Mouse (Mus musculus) adrenal gland, adult 18-20 months (tissue): ENCODE measurements around the gene Uxs1. TPM values are rescaled to one million over a fixed set of nuclear protein-coding genes. Genes with fewer than 3 reads are reported as not detected.

Source experiments
- DNase-seq, 2 experiments: peaks; one replicate each; pipeline ENCODE4 v3.0.0; 2021 to 2022; ENCODE audit warnings: low spot score in 2 of 2
- total RNA-seq, 2 experiments: library from RNA; stranded (reverse); gene quantifications; 1 replicate in 1 of 2; 2 replicates in 1 of 2; pipeline ENCODE4 v1.2.3; 2021

Uxs1 gene
- total RNA-seq, 2 experiments from 2014 or later = 48.0 to 59.3 TPM

- no peak for DNase-seq
These were observed 95.5 kb downstream of the Uxs1 start for GRCm38 (mm10) chr1:43732100-43732499.

GRCm38 (mm10) chr1:43730491-43730924, 97.1 kb downstream of the Uxs1 start, which contains the start of gene 1500015O10Rik:
Gene 1500015O10Rik (plus strand): TSS chr1:43730602.
- peak; percentile 62 to 65 for DNase-seq

- DNase-seq = no peak
These were observed 105.1 kb downstream of the Uxs1 start for GRCm38 (mm10) chr1:43722459-43722858.

GRCm38 (mm10) chr1:43718793-43719192, 108.8 kb downstream of the Uxs1 start:
- no peak for DNase-seq

GRCm38 (mm10) chr1:43717967-43718366, 109.6 kb downstream of the Uxs1 start:
- no peak for DNase-seq

- no peak for DNase-seq
These were observed 112.8 kb downstream of the Uxs1 start for GRCm38 (mm10) chr1:43714841-43715240.

- no peak for DNase-seq
These were observed 129.0 kb downstream of the Uxs1 start for GRCm38 (mm10) chr1:43698577-43699000.

Other genes with a start within 250 kb of the Uxs1 start
- gene 1500015O10Rik, start 97.2 kb downstream of the Uxs1 start, total RNA-seq = 100 to 1,000 TPM; 185 to 244 TPM
- 10 to 100 TPM; 38.4 to 47.7 TPM for gene Tpp2, start 105.8 kb upstream of the Uxs1 start, total RNA-seq
- gene Mettl21c, start 192.2 kb upstream of the Uxs1 start, total RNA-seq = not detected
- gene Gm8251, start 234.1 kb upstream of the Uxs1 start, total RNA-seq = under 1 TPM in 1 of 2 experiments, not detected in 1; 0.03 TPM